Mouse (Mus musculus) right cerebral cortex, postnatal 14 days (tissue): ENCODE results near the gene Vill.
A peak's percentile ranks its signal among the peaks of the same experiment; 100 is the strongest.

ENCODE experiments used
- DNase-seq: peaks from one replicate; pipeline ENCODE4 v3.0.0; 2022

Gene Vill

DNA sequence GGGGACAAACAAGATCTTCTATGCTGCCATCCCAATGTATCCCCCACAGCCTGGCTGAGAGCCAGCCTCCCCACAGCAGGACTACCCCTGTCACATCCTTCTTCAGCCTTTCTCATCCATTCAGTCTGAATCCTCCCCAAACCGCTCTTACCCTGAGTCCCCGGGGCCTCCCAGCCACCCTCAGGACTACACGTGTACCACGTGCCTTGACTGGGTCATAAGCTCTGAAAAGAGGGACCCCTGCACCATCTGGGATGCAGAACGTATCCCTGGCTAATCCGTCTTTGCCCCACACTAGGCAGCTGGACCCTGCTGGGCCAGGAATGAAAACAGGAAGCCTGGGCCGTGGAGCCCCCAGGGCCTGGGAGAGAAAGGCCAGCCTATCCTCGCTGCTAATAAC is 29.5 kb downstream of the Vill start:
- no peak for DNase-seq

DNA sequence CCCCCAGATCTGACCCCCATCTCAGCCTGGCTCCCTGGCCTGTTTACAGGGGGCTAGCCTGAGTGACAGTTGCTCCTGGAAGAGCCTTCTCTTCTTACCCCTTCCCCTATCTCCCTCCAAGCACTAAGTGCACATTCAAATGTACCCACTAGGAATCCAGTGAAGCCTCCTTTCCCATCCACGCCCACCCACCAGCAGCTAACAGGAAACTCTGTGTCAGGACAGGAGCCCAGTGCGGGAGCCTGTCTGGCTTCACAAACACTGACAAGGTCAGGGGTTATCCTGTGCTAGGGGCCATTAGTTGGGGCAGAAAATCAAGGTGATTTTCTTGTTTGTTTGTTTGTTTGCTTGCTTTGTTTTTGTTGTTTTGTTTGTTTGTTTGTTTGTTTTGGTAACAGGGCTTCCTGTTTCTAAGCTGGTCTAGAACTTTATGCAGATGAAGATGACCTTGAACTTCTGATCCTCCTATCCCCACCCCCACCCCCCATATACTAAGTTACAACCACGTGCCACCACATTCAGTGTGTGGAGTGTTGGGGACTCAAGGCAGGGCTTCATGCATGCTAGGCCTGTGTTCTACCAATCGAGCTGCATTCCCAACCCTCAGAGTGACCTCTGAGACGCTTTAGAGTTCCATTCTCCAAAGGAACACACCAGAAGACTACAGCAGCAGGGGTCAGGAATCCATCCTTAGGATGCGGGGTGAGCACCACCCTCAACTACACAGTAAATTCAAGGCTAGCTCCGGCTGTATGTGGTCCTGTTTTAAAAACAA is 30.3 kb downstream of the Vill start:
- no peak for DNase-seq

DNA sequence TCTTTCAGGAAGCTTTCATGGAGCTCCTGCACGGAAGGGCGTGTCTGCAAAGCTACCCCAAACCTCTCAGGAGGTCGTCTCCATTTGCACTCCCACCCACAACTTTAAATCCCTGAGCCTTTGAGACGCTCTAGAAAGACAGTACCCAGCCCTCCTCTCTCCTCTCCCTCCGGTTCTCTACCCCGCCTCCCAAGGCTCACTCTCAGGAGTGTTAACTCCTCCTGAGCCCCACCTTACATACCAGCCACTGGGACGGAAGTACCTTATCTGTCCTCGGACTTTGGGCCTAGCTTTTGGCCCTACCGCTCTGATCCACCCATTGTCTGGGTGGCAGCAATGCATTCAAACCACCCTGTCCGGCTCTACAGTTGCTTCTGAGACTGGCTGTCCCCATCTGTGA is 31.4 kb downstream of the Vill start:
- DNase-seq: no peak

DNA sequence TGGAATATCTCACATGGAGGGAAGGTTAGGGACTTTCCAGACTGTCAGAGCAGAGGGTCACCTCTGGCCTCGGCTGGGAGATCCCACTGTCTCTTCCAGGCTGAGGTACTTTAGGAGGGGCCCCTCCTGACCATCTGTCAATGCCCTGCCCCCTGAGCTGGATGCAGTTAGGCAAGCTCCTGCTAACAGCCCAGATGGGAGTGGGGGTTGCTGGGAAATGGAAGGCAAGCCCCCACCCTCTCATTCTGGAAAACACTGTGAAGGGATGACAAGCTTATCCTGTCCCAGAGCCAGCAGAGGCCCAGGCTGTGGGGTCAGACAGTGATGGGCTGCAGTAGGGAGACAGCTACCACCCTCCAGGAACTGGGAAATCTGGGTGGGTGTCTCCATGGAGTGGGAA is 33.9 kb downstream of the Vill start:
- DNase-seq: no peak

DNA sequence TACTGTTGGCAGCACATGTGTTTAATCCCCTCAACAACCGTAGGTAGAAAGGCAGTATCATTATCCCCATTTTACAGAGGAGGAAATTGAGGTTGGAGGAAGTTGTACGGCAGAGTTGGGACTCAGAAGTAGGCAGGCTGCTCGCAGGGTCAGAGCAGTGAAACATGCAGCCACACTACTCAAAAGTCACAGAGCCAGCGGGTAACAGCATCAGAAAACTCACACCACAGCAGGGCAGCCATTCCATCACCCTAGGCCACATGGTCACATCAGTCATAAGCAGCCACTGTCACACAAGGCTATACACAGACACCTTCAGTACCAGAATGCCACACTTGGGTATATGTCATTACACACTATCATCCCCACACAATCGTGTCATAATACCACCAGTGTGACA is 34.7 kb downstream of the Vill start:
- no peak for DNase-seq

DNA sequence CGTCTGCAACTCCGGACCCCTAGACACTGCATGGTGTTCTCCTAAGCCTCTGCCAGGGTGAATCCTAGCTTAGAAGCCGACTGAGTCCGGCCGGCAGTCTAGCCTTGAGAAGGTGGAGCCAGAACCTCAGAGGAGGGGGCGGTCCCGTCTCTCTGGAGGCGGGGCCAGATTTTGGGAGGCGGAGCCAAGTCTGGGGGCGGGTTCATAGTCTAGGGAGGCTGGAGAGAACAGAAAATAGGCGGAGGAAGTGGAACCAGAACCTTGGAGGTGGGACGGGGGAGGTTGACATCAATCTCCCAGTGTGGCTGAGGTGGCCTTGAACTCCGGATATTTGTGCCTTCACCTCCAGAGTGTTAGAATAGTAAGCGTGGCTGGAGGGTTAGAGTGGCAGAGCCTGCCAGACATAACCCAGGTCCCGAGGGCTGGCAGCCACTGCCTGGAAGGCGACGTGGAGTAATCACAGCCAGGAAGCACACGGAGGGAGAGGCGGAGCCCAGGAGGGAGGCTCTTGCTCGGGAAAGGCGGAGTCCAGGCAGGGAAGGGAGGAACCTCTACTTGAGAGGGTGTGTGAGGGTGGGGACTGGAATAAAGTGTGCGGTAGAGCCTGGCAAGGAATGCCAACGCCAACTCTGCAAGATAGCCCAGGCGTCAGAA is 35.7 kb downstream of the Vill start:
- peak; percentile 74 for DNase-seq

DNA sequence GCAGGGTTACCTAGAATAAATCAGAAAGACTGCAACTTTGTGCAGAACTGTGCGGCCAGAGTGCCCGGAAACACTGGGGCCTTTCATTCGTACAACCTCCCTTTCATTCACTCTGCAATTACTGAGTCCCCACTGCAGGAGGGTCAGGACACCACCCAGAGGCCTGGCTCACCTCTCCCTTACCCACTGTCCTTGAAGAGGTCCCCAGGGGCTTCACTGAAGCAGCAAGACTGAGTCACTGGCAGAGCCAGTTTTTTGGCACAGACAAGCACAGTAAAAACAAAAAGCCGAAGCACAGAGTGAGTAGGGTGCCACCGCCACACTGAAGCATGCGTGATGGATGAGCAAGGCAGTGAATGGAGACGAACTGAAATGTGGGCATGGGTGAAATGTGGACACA is 36.9 kb downstream of the Vill start:
- DNase-seq: no peak

DNA sequence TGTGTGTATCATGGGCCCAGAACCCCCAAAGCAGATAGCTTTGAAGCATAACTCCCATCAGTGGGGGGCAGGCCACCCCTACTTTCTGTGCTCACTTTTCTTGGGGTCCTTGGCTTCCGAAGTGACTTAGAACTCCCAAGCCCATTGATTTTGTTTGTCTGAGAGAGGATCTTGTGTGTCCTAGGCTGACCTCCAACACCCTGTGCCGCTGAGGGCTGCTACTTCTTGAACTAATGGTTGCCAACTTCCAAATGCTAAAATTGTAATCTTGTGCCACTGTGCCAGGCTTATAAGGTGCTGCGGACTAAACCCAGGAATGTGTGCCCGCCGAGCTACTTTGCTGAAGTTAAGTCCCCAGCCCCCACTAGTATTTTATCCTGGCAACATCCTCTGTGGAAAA is 37.9 kb downstream of the Vill start:
- no peak for DNase-seq

DNA sequence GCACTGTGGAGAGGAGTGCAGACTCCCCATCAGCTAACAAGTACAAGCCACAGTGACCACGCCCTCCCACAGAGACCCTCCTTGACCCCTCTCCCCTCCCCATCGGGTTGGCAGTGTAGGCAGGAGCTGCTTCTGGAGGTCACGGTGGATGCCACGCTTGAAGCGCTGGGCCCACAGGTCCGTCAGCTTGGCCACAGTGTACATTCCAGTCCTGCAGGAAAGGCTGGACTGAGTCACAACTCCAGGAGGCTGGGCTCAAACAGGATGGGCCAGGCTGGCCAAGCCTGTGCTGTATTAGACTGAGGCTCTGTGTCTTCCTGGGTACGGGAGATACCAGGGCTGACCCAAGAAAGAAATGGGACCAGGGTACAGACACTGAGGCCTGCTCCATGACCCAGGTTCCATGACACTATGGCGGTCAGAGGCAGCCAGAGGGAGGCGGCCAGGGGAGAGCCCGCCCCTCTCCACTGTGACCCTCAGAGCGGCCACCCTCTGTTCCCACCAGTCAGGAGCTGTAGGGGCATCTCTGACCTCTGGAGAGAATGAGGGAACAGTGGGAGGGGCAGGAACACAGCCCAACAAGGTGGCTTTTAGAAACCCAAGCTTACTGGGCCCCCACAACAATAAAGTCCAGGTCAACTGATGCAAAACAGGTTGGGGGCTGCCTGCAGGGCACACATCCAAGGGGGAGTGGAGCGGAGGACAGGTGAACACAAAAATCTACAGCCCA is 39.2 kb downstream of the Vill start:
- no peak for DNase-seq

DNA sequence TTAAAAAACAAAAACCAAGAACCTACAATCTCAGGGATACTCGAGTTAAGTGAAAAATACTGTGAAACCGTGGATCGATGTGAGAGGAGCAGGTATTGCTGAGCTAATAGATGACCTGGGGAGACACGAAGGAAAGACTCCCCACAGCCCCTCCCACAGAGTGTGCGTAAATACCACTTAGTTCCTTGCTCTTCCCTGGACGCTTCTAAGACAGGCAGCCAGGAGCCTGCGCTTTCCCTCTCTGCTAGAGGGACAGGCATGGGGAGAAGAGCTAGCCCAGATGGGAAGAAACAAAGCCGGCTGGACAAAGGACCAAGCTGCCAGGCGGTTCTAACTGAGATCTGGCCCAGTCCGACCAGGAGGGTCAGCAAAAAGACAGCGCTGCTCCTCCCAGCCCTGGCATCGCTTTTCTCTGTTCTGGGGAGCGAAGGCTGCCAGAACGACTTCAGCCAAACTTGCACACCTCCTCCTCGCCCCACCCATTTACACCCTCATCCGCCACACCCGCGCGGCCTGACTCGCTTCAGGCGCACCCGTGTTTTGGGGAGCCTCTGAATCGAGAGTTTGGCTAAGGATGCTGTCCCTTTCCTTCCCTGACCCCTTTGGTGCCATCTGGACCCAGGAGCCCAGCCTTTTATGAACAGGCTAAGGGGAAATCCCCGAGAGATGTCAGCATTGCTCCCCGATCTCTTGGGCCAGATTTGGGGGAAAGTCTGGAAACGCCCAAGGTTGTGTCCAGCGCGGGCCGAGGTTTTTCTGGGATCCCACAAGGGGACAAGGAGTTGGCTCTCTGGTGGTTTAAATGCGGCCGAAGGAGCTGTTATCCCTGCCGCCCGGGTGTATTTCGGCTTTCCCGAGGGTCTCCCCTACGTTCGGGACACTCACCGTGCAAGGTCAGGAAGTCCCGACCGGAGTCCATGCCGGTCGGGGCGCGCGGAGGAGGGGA is 40.2 kb downstream of the Vill start:
- DNase-seq: peak; percentile 37

DNA sequence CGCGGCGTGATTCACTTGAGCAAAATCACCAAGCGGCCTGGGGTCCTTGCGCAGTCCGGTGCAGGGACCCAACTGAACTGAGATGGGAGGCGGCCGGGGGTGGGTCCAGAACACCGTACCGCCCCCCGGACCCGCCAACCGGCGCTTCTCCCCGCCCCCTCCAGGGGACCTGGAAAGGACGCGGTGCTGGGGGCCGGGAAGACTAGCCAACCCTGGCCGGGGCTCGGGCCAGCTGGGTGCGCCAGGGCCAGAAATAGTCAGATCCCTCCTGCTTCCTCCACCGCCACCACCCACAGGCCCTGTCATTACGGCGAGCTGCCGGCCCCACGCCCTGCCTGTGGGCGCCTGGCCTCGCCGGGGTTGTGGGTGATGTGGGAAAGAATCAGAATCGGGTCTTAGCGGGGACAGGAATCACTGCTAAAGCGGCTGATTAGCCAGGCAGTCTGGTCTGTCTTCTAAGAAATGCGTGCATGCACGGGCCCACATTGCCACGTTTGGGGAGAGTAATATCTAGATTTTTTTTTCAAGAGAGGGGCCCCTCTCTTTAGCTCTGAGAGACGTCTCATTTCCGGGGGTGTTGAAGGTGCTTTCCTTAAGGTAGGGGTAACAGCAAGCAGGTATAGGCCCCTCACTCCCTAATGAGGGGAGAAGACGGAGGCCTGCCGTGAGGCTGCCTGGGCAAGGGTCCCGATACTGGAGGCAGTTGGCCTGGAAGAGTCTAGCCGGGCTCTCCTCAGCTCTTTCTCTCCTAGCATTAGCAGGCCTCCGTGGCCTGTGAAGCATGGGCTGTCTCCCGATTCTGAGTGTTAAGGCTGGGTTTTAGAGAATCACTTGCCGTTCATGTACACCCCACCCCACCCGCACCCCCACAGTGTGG is 41.1 kb downstream of the Vill start, which contains the start of gene Plcd1:
Gene Plcd1 (minus strand): TSS at position 84 of the 877 bp plus-strand sequence.
- peak; percentile 87 for DNase-seq

DNA sequence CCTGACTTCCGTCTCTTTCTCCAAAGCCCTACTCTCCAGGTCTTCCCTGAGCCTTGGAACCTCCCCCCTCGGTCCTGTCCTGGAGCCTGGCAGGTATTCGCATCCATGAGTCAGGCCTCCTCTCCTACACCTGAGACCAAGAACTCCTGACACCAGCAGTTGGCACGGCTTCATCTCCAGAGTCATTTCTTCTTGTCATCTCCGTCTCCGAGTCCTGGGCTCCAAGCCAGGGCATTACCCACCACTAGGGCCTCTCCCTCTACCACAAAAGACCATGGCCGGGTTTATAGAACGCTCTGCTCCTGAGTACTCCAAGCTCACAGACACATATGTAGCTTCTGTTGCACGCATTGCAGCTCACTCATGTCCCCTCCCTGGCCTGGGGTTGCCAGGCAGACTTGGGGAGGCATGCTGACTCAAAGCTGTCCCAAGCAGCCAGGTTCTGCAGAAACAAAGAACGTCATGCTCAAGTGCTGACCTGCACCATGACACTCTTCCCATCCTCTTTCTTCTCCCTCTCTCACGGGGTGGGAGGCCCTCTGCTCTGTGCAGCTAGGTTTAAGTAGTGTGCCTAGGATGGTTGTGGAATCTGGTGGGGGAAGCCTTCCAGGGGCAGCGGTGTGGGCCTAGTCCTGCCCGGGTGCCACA is 42.0 kb downstream of the Vill start:
- no peak for DNase-seq

DNA sequence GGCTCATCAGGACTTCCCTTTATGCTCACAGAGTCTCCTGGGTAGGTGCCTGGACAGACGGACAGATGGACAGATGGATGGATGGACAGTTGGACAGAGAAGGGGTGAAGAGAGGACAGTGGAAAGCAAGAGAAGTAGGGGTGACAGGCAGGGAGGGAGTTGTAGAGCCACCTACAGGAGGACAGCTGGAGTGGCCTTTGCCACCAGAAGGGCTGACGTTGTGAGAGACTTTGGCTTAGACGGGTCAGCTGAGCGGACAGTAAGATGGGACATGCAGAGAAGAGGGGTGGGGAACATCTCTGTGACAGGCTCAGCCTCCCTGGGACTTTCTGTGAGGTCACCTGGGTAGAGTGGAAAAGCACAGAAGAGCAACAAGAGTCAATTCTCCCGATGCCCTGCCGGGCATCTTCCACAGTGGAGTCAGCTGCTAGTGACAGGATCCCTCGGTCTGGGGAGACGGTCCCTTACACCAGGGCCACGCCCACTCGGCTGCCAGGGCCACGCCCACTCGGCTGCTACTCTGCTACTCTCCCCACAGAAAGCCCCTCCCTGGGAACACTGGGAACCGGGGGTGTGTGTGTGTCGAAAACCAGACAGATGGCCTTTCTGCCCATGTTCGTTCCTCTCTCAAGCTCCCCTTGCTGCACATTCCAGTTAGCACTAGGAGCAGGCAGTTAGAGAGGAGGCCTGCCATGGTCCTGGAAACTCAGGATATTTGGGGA is 47.8 kb downstream of the Vill start:
- no peak for DNase-seq

DNA sequence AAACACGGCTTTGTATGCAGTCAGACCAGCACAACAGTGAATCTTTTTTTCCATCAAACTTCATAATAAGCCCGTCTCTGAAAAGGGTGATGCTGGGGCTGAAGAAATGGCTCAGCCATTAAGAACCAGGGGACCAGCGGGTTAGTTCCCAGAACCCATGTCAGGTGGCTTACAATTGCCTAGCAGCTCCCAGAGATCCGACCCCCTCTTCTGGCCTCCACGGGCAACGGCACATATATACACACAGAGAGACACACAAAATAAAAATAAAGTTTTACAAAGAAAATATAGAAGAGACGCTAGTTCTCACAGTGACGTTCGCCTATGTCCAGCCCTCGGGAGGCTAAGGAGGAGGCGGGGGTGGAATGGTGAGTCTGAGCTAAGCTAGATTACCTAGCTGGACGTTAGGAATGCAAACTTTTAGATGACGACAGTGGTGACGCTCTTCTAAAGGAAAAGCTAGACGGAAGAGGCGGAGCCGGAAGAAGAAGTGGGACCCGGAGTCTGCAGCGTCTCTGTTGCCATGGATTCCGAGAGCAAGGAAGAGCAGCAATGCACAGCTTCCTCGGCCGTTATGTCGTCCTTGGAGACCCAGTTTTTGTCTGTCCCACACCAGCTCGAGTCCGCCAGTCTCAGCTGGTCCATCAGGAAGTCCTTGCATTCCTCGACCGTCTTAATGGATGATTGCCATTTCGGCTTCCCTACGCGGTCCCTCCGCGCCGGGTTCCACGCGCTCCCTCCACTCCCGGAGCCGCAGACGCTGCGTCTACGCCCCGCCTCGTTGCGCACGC is 49.6 kb downstream of the Vill start, which contains the start of gene Dlec1:
Gene Dlec1 (plus strand): TSS at position 487 of the 791 bp plus-strand sequence.
- DNase-seq: peak; percentile 64

DNA sequence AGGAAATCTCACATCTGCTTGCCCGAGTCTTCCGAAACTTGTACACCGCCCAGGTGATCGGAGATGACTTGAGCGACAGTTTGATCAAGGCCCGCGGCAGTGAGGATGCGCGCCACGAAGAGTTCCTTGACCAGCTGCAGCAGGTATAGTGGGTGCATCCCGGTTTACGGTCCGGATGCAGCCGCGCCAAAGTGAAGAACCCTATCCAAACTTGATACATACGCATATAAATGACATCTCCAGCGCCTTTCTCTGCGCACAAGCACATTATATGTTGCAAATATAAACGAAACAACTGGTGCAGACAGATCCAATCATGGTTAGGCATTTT is 50.2 kb downstream of the Vill start:
- DNase-seq: no peak

DNA sequence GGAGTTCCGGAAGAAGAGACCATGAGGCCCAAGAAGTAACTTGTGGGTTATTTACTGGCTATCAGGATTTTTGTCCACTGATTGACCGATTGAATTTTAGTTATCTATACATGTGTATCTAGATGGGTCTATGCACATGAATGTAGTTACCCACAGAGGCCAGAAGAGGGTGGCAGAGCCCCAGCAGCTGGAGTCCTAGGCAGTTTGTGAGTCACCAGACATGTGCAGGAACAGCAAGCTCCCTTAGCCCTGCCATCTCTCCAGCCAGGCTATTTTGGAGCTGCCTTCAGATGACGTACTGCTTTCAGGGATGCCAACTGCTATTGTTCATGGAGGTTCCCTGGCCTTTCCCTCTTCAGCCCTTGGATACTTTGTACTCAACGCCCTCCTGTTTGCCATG is 55.0 kb downstream of the Vill start:
- no peak for DNase-seq

DNA sequence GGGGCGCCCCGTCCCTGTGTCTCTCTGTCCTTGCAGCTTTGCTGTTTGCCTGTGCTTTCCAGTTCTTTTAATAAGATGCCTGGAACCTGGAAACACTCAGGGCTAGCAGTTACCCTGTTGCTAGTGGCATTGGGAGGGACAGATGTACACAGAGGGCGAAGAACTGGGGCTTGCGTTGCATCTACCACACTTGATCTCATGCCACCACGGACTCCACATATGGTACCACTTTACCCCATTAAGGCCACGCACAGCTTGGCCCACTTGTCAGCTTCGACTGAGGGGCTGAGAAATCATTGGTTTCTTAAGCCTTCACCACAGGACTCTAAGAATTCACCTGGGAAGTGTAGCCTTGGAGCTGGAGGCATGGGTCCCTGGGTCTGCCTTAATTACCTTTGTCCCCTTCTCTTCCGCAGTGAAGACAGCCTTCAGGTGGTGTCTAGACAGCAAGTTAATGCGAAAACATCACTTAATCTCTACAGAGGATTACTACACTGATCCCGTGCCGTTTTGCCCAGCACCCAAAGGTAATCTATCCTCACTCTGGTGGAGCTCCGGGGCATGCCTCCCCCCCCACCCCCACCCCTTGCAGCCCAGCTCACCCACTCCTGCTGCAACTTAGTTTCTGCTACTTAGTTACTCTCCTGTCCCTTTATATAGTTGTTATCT is 57.2 kb downstream of the Vill start:
- DNase-seq: no peak

DNA sequence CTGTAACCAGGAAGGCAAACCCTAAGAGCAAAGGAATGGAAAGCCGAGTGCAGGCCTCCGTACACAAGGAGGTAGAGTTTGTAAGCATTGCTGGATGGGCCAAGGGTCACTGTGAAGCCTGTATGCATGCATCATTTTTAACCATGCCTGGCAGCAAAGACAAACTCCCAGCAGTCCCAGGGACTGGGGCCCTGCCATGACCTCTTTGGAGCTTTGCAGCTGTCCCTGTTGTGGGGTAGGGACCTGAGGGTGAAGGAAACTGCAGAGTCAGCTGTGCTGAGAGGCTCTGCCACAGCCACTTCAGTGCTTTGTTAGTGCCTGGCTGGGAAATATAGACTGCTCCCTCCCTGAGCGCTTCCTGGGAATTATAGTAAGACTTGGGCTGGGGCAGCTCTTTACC is 58.1 kb downstream of the Vill start:
- DNase-seq: no peak

DNA sequence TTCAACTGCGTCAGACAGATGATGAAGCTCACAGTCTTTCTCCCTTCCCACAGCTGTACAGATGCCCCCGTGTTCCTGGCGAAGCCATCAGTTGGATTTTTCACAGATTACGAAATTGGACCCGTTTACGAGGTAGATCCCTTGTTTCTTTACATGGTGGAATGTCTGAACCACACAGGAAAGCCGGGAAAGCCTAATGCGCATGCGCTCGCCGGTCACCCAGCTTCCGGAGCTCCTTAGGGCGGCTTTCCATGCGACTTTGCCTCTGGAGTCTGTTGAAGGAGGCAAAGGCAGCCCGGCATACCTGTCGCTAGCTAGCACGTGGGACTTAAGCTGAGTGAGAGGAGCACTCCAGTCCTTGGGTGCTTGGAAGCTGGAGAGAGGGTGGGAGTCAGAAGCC is 62.3 kb downstream of the Vill start:
- DNase-seq: no peak
